Mouse (Mus musculus) heart, embryonic 14.5 days (tissue): Measurements from ENCODE around the gene Rnf121. TPM values are rescaled to one million over a fixed set of nuclear protein-coding genes. Genes with fewer than 3 reads are reported as not detected.
"Not testable (repeated sequence)": the region's sequence is repeated elsewhere in the genome, so short reads cannot be mapped to it uniquely, and the experiment has no call there.

Source experiments
- ATAC-seq: fragments of 200-750 bp; cut with Nextera tagmentation; 2 replicates; pipeline ENCODE4 v1.8.0; 2017; ENCODE audit warnings: low read depth, moderate TSS enrichment; ENCODE audit not compliant: insufficient number of reproducible peaks, insufficient read depth, low FRiP score
- H3K27ac ChIP-seq, 2 experiments: fragments of 200-500 bp in 1 of 2; fragments of 300-500 bp in 1 of 2; sonication (generic) in 1 of 2; replicated peaks in 1 of 2; 2 replicates each; pipeline ENCODE4 v1.5.1; 2012 to 2014; ENCODE audit warnings: low read depth in 2 of 2, low read length in 2 of 2, control low read depth in 1 of 2, mild to moderate bottlenecking in 1 of 2, mixed read lengths in 1 of 2; ENCODE audit not compliant: control insufficient read depth in 1 of 2, insufficient read depth in 1 of 2
- H3K27me3 ChIP-seq: fragments of 300-500 bp; sonication (generic); 2 replicates; pipeline ENCODE4 v1.6.1; 2014; ENCODE audit warnings: mild to moderate bottlenecking, low read length, control low read depth; ENCODE audit not compliant: control insufficient read depth, insufficient read depth
- H3K36me3 ChIP-seq: fragments of 300-500 bp; sonication (generic); 2 replicates; pipeline ENCODE4 v1.6.1; 2014; ENCODE audit warnings: mild to moderate bottlenecking, control low read depth, low read length, mixed read lengths; ENCODE audit not compliant: control insufficient read depth, insufficient read depth
- H3K4me1 ChIP-seq, 2 experiments: fragments of 200-500 bp in 1 of 2; fragments of 300-500 bp in 1 of 2; sonication (generic) in 1 of 2; 2 replicates each; pipeline ENCODE4 v1.6.1; 2012 to 2014; ENCODE audit warnings: low read length in 2 of 2, control low read depth in 1 of 2, mixed read lengths in 1 of 2; ENCODE audit not compliant: control insufficient read depth in 2 of 2, insufficient read depth in 2 of 2
- H3K4me2 ChIP-seq: fragments of 300-500 bp; sonication (generic); 2 replicates; pipeline ENCODE4 v1.6.1; 2014; ENCODE audit warnings: mild to moderate bottlenecking, low read length
- H3K4me3 ChIP-seq, 2 experiments: fragments of 200-500 bp in 1 of 2; fragments of 300-500 bp in 1 of 2; sonication (generic) in 1 of 2; 2 replicates each; pipeline ENCODE4 v1.5.1; 2012 to 2014; ENCODE audit warnings: low read length in 2 of 2, mild to moderate bottlenecking in 2 of 2, control low read depth in 1 of 2, low read depth in 1 of 2, moderate library complexity in 1 of 2; ENCODE audit not compliant: control insufficient read depth in 1 of 2, insufficient read depth in 1 of 2
- H3K9ac ChIP-seq: fragments of 300-500 bp; sonication (generic); 2 replicates; pipeline ENCODE4 v1.6.1; 2014; ENCODE audit warnings: mild to moderate bottlenecking, low read length
- H3K9me3 ChIP-seq: fragments of 300-500 bp; sonication (generic); 2 replicates; pipeline ENCODE4 v1.6.1; 2016; ENCODE audit warnings: low read length, control low read depth; ENCODE audit not compliant: control insufficient read depth
- WGBS: fragments of 180-500 bp; shearing (Covaris S2); extraction: QIAGEN DNeasy Blood & Tissue Kit; methylation state at CpG from one replicate; pipeline ENCODE4 v1.1.7; 2014; 5-methylcytosine and 5-hydroxymethylcytosine counted together
- polyA plus RNA-seq: library from polyadenylated mRNA; unstranded; fragments of >200 nt; fragmentation: Nextera tagmentation; extraction: Ambion mirVana; gene quantifications from 2 replicates; pipeline ENCODE4 v1.2.1, GENCODE M21; 2014

Rnf121 gene
- polyA plus RNA-seq, 1 experiment from 2014 or later = 16.9 TPM

DNA sequence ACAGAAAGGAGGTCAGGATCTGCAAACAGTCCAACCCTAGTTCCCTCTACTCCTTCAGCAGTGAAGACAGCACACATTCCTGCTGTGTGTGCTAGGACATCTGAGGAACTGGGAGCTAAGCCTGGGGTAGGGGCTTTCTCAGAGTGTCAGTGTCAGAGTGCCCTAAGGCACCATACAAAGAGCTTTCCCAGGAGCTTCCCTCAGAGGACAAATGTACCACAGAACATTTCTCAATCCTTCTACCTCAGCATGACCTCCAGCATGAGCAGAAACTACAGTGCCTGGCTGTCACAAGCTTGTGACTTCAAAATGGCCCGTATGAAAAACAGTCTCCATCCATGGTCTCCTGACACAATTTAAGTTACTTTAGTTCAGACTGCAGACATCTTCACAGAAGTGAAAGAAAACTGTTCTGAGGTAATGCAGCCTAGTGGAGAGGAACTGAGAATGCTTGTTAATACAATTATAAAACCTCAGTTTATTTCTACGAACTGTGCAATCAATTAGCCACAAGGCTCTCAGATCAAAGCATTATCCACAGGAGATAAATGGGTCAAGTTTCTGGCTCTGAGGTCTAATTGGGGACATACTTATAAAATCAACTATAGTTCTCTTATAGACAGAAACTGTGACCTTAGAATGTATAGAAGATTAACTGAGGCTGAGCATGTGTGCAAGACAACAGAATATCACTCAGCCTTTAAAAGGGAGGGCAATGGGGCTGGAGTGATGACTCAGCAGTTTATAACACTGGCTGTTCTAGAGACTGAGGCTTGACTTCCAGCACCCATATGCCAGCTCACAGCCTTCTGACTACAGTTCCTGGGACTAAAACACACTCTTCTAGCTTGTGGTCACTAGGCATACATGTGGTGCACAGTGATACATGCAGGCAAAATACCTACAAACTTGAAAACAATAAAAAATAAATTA is 39.8 kb downstream of the Rnf121 start:
- Histone ChIP-seq H3K4me3 (no peak overlapping the region), H3K27ac (no peak overlapping the region), H3K27me3 (no peaks in the 10 kb centered on the region), H3K4me2 (no peak overlapping the region), H3K4me1 (no peaks in the 10 kb centered on the region), H3K9ac (no peak overlapping the region), H3K9me3 (no peaks in the 10 kb centered on the region), H3K36me3 (peaks cover 78% of the 10 kb centered on the region)
- 91% methylated on average over 2 of the region's 2 CpGs for WGBS
- no peak for ATAC-seq

GRCm38 (mm10) chr7:102023821-102024220 is 41.4 kb downstream of the Rnf121 start:
- no peak overlapping the region for H3K27ac ChIP-seq
- 94% methylated on average over 9 of the region's 9 CpGs for WGBS
- no peaks in the 10 kb centered on the region for H3K27me3 ChIP-seq
- no peak for ATAC-seq
- H3K4me1 ChIP-seq = no peaks in the 10 kb centered on the region
- H3K4me2 ChIP-seq = no peak overlapping the region
- no peaks in the 10 kb centered on the region for H3K9me3 ChIP-seq
- no peak overlapping the region for H3K9ac ChIP-seq
- H3K36me3 ChIP-seq = peaks cover 81% of the 10 kb centered on the region
- H3K4me3 ChIP-seq = no peak overlapping the region

DNA sequence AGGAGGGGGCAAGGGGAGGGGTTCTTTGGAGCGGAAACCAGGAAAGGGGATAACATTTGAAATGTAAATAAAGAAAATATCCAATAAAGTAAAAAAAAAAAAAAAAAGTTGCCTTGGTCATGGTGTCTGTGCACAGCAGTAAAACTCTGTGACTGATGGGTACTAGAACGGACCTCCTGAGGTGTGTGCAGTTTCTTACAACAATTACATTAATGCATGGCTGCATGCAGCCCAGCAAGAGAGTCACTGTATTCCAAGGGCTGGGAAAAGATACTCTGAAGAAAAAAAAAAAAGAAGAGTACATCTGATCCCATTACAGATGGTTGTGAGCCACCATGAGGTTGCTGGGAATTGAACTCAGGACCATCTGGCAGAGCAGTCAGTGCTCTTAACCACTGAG is 44.3 kb downstream of the Rnf121 start:
- H3K9me3 ChIP-seq, ATAC-seq, H3K27ac ChIP-seq, H3K4me2 ChIP-seq, H3K9ac ChIP-seq, H3K4me1 ChIP-seq, H3K4me3 ChIP-seq, H3K27me3 ChIP-seq: not testable (repeated sequence)
- 100% methylated on average over 2 of the region's 2 CpGs for WGBS
- peaks cover 83% of the 10 kb centered on the region for H3K36me3 ChIP-seq

GRCm38 (mm10) chr7:102019362-102019761 is 45.9 kb downstream of the Rnf121 start:
- peaks cover 0 to 9% of the 10 kb centered on the region in 2 experiments for H3K4me1 ChIP-seq
- no peak overlapping the region for H3K4me3 ChIP-seq
- 57% methylated on average over 3 of the region's 3 CpGs for WGBS
- no peaks in the 10 kb centered on the region for H3K9me3 ChIP-seq
- no peak for ATAC-seq
- no peak overlapping the region for H3K27ac ChIP-seq
- H3K4me2 ChIP-seq = no peak overlapping the region
- no peak overlapping the region for H3K9ac ChIP-seq
- no peaks in the 10 kb centered on the region for H3K27me3 ChIP-seq
- H3K36me3 ChIP-seq = peaks cover 85% of the 10 kb centered on the region

DNA sequence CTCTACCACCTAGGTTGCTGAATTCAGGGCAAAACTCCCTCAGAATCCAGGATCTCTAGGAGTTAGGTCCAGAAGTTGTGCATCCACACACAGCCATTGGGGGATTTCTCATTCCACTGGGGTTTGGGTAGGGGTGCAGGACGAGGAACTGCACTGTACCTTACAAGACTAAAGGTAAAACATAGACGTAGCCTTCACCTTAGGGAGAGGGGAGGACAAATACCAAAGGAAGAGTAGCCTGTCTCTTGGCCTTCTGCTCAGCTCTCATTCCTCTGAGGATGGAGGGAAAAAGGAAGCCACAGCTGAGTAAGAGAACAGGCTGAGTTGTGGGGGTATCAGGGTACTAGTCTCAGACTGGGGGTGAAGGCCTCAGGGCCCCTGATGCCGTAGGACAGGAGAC is 46.7 kb downstream of the Rnf121 start, which contains the start of gene Il18bp:
Il18bp (minus strand) TSS at position 101 of the 400 bp plus-strand sequence.
- WGBS = 87% methylated on average over 3 of the region's 3 CpGs
- Histone ChIP-seq H3K27ac (peak within 1 kb of the TSS; percentile 29 to 42), H3K27me3 (no peaks in the 10 kb centered on the region), H3K4me1 (peaks cover 0 to 9% of the 10 kb centered on the region in 2 experiments), H3K4me2 (no peak within 1 kb of the TSS; the same call in 1 of the 2 replicates), H3K9me3 (no peaks in the 10 kb centered on the region), H3K4me3 (no peak within 1 kb of the TSS), H3K9ac (no peak within 1 kb of the TSS), H3K36me3 (peaks cover 88% of the 10 kb centered on the region)
- no peak for ATAC-seq

DNA sequence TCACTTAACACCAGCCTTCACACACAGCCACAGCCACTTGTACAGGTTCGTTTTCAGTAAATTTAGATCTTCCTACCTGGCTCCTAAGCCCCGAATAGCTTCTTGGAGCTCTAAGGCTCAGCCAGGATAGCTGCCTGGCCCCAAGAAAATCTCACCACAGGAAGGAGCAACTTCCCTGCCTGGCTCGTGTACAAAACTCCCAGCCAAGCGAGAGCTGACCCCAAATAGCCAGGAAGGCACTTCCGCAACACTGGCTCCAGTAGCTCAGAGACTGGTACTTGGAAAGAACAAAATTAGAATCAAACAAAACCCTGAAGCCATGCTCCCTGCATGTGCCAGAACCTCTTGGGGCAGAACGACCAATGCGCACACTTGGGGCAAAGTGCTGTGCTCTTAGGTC is 47.2 kb downstream of the Rnf121 start:
- 53% methylated on average over 7 of the region's 7 CpGs for WGBS
- ATAC-seq = no peak
- H3K9me3 ChIP-seq = no peaks in the 10 kb centered on the region
- H3K27me3 ChIP-seq = no peaks in the 10 kb centered on the region
- no peak overlapping the region; the same call in 1 of the 2 replicates for H3K4me2 ChIP-seq
- H3K27ac ChIP-seq = peak overlapping the region; percentile 29 to 42; a peak in 3 of 4 replicates
- H3K36me3 ChIP-seq = peaks cover 88% of the 10 kb centered on the region
- no peak overlapping the region for H3K4me3 ChIP-seq
- H3K4me1 ChIP-seq = peaks cover 0 to 9% of the 10 kb centered on the region in 2 experiments
- H3K9ac ChIP-seq = no peak overlapping the region

GRCm38 (mm10) chr7:102017452-102017851 is 47.8 kb downstream of the Rnf121 start:
- peak overlapping the region; percentile 22 to 42; a peak in 3 of 4 replicates for H3K27ac ChIP-seq
- H3K4me1 ChIP-seq = peaks cover 0 to 9% of the 10 kb centered on the region in 2 experiments
- ATAC-seq = no peak
- H3K4me3 ChIP-seq = no peak overlapping the region
- no peaks in the 10 kb centered on the region for H3K27me3 ChIP-seq
- H3K9me3 ChIP-seq = no peaks in the 10 kb centered on the region
- WGBS = 72% methylated on average over 5 of the region's 5 CpGs
- no peak overlapping the region for H3K9ac ChIP-seq
- no peak overlapping the region; the same call in 1 of the 2 replicates for H3K4me2 ChIP-seq
- H3K36me3 ChIP-seq = peaks cover 88% of the 10 kb centered on the region
